ENCODE assay signal across 22 mouse cellular contexts in genomic region chr5:73573789-73574188, GRCm38 (mm10). TPM values are rescaled to one million over a fixed set of nuclear protein-coding genes. Genes with fewer than 3 reads are reported as not detected.
DNase-seq lines count a peak whose midpoint lies in the region; ATAC-seq and TF ChIP-seq lines count a peak whose summit lies in the region.
"Had no signal": no experiment of that assay in that cellular context is flagged by ENCODE, and none has a peak within 500 bp of the region (broad histone marks: within the 10 kb centered on the region; RNA-seq: fewer than 3 reads in every experiment).

No protein-coding gene starts in this region.

- H3K27ac ChIP-seq in midbrain, postnatal 0 days (ENCODE audit: low read depth, low read length) = no peak overlapping the region
- no peak overlapping the region for H3K27ac ChIP-seq in midbrain, embryonic 14.5 days (replicated peaks; ENCODE audit: low read depth, low read length)
- H3K27ac ChIP-seq: embryonic facial prominence, embryonic 15.5 days; forebrain, embryonic 10.5 days; hindbrain, embryonic 15.5 days; liver, embryonic 15.5 days; stomach, postnatal 0 days had no signal

- DNase-seq in adrenal gland, adult 8-10 months = peak; percentile 20
- DNase-seq in adrenal gland, postnatal 4 days (ENCODE audit: low spot score in 2 of 2) = no peak
- peak; percentile 13 to 40 for DNase-seq in heart, adult 9 months (ENCODE audit: low spot score in 2 of 2)
- DNase-seq in heart, postnatal 14 days = no peak
- peak; percentile 6 for DNase-seq in midbrain, postnatal 0 days (ENCODE audit: low spot score)
- DNase-seq in midbrain, embryonic 14.5 days = no peak
- DNase-seq in urinary bladder, postnatal 14 days (ENCODE audit: low spot score) = no peak
- DNase-seq: cerebellum, adult 9-10 months; thymus, postnatal 14 days had no signal

- no peaks in the 10 kb centered on the region for H3K9me3 ChIP-seq in midbrain, postnatal 0 days (ENCODE audit: low read length)
- no peaks in the 10 kb centered on the region for H3K9me3 ChIP-seq in midbrain, embryonic 14.5 days (ENCODE audit: control insufficient read depth, low read length)
- H3K9me3 ChIP-seq: embryonic facial prominence, embryonic 15.5 days; forebrain, embryonic 10.5 days; G1E; hindbrain, embryonic 15.5 days; liver, embryonic 15.5 days had no signal

- no peak overlapping the region for H3K4me2 ChIP-seq in midbrain, postnatal 0 days (ENCODE audit: low read depth, low read length, poor library complexity, severe bottlenecking)
- no peak overlapping the region for H3K4me2 ChIP-seq in midbrain, embryonic 14.5 days (ENCODE audit: low read length)
- H3K4me2 ChIP-seq: embryonic facial prominence, embryonic 15.5 days; hindbrain, embryonic 15.5 days; liver, embryonic 15.5 days had no signal

- no peak for TF ChIP-seq CTCF in midbrain, postnatal 0 days (IDR thresholded peaks at IDR 0.05)

- H3K9ac ChIP-seq in midbrain, postnatal 0 days (replicated peaks; ENCODE audit: low read length, poor library complexity, severe bottlenecking) = no peak overlapping the region
- H3K9ac ChIP-seq in midbrain, embryonic 14.5 days (replicated peaks; ENCODE audit: low read length) = no peak overlapping the region
- H3K9ac ChIP-seq: embryonic facial prominence, embryonic 15.5 days; hindbrain, embryonic 15.5 days; liver, embryonic 15.5 days had no signal

- H3K27me3 ChIP-seq in midbrain, postnatal 0 days (ENCODE audit: insufficient read depth, low read length) = no peaks in the 10 kb centered on the region
- H3K27me3 ChIP-seq in midbrain, embryonic 14.5 days (ENCODE audit: control insufficient read depth, insufficient read depth, low read length) = no peaks in the 10 kb centered on the region
- H3K27me3 ChIP-seq: embryonic facial prominence, embryonic 15.5 days; hindbrain, embryonic 15.5 days; liver, embryonic 15.5 days had no signal

- H3K4me3 ChIP-seq in midbrain, postnatal 0 days (ENCODE audit: low read depth, low read length) = no peak overlapping the region
- no peak overlapping the region for H3K4me3 ChIP-seq in midbrain, embryonic 14.5 days (replicated peaks; ENCODE audit: low read depth, low read length)
- H3K4me3 ChIP-seq: embryonic facial prominence, embryonic 15.5 days; forebrain, embryonic 10.5 days; hindbrain, embryonic 15.5 days; liver, embryonic 15.5 days had no signal

- no peak for ATAC-seq in midbrain, postnatal 0 days (ENCODE audit: low FRiP score)
- ATAC-seq in midbrain, embryonic 14.5 days (ENCODE audit: low FRiP score, low TSS enrichment) = no peak
- no peak for ATAC-seq in activated CD4-positive, CD25-positive, alpha-beta regulatory T cell, adult 4 months
- ATAC-seq: CD4-positive, CD25-positive, alpha-beta regulatory T cell, adult 4 months; intestine, postnatal 0 days; midbrain, embryonic 16.5 days had no signal

- peaks cover 5% of the 10 kb centered on the region; the same call in 1 of the 2 replicates for H3K4me1 ChIP-seq in midbrain, postnatal 0 days (ENCODE audit: insufficient read depth, low read length)
- H3K4me1 ChIP-seq in midbrain, embryonic 14.5 days (ENCODE audit: control insufficient read depth, insufficient read depth, low read length) = no peaks in the 10 kb centered on the region
- H3K4me1 ChIP-seq: liver, embryonic 15.5 days had no signal

- H3K36me3 ChIP-seq in midbrain, postnatal 0 days (ENCODE audit: insufficient read depth, low read length) = no peaks in the 10 kb centered on the region
- no peaks in the 10 kb centered on the region for H3K36me3 ChIP-seq in midbrain, embryonic 14.5 days (ENCODE audit: control insufficient read depth, insufficient read depth, low read length)
- H3K36me3 ChIP-seq: embryonic facial prominence, embryonic 15.5 days; forebrain, embryonic 10.5 days; G1E; hindbrain, embryonic 15.5 days; liver, embryonic 15.5 days had no signal

- 80% methylated on average over 7 of the region's 7 CpGs for WGBS in midbrain, postnatal 0 days
- 79% methylated on average over 7 of the region's 7 CpGs for WGBS in midbrain, embryonic 14.5 days

- intact Hi-C loops in heart, postnatal 14 days (cut with DNase I) = no loop called here

RNA-seq across cellular contexts. Expression of gene Lrrc66, which starts 58.5 kb away (rescaled TPM):
- total RNA-seq in adrenal gland, adult 8-10 months (2022) = not detected
- total RNA-seq in adrenal gland, postnatal 4 days (2021) = under 1 TPM in 1 of 2 experiments, not detected in 1; 0.53 TPM
- under 1 TPM in 1 of 2 experiments, not detected in 1; 0.07 TPM for total RNA-seq in heart, postnatal 14 days (2021)
- not detected in 2 replicates for total RNA-seq in midbrain, postnatal 0 days (2014; rRNA removed)
- not detected in 2 replicates for polyA plus RNA-seq in midbrain, postnatal 0 days (2015; fragmentation: Nextera tagmentation; extraction: Ambion mirVana)
- polyA plus RNA-seq in midbrain, embryonic 14.5 days (2014; fragmentation: Nextera tagmentation; extraction: Ambion mirVana) = not detected in 2 replicates
- polyA plus RNA-seq in activated CD4-positive, CD25-positive, alpha-beta regulatory T cell, adult 4 months (2017; shearing (Covaris generic)) = 1 to 10 TPM; 1.5 to 1.7 TPM
- total RNA-seq: adrenal gland, postnatal 36 days; layer of hippocampus, postnatal 14 days had no signal
- polyA plus RNA-seq: cortical plate, adult 2 months; embryonic facial prominence, embryonic 15.5 days; forebrain, embryonic 10.5 days; hindbrain, embryonic 15.5 days; midbrain, embryonic 16.5 days had no signal

Comparison
In these comparisons a context has a peak if more than half of its experiments do, and no peak if none do; other contexts are left out.
1. DNase-seq: peak in adrenal gland, adult 8-10 months (single experiment), heart, adult 9 months (2 of 2) and midbrain, postnatal 0 days (single experiment); none in adrenal gland, postnatal 4 days (0 of 2), heart, postnatal 14 days (0 of 2), midbrain, embryonic 14.5 days (single experiment) and urinary bladder, postnatal 14 days (single experiment).